Mouse (Mus musculus) lung, embryonic 15.5 days (tissue): ENCODE measurements around the gene Fgd3. TPM values are rescaled to one million over a fixed set of nuclear protein-coding genes. Genes with fewer than 3 reads are reported as not detected.
A peak's percentile ranks its signal among the peaks of the same experiment; 100 is the strongest.

ENCODE experiments used
- ATAC-seq: fragments of 200-750 bp; cut with Nextera tagmentation; 2 replicates; pipeline ENCODE4 v1.8.0; 2017; ENCODE audit warnings: moderate number of reproducible peaks, borderline replicate concordance; ENCODE audit not compliant: low FRiP score, low TSS enrichment; ENCODE audit errors: extremely low read depth
- H3K27ac ChIP-seq: fragments of 300-500 bp; sonication (generic); 2 replicates; pipeline ENCODE4 v1.5.1; 2015; ENCODE audit warnings: moderate library complexity, mild to moderate bottlenecking, inconsistent platforms
- H3K27me3 ChIP-seq: fragments of 300-500 bp; sonication (generic); 2 replicates; pipeline ENCODE4 v1.6.1; 2015; ENCODE audit warnings: inconsistent platforms
- H3K36me3 ChIP-seq: fragments of 300-500 bp; sonication (generic); 2 replicates; pipeline ENCODE4 v1.6.1; 2015; ENCODE audit warnings: inconsistent platforms
- H3K4me1 ChIP-seq: fragments of 300-500 bp; sonication (generic); 2 replicates; pipeline ENCODE4 v1.6.1; 2015; ENCODE audit warnings: inconsistent platforms
- H3K4me2 ChIP-seq: fragments of 300-500 bp; sonication (generic); 2 replicates; pipeline ENCODE4 v1.6.1; 2015; ENCODE audit warnings: inconsistent platforms, mild to moderate bottlenecking, moderate library complexity
- H3K4me3 ChIP-seq: fragments of 300-500 bp; sonication (generic); 2 replicates; pipeline ENCODE4 v1.5.1; 2015; ENCODE audit warnings: mild to moderate bottlenecking, inconsistent platforms
- H3K9ac ChIP-seq: fragments of 300-500 bp; sonication (generic); 2 replicates; pipeline ENCODE4 v1.6.1; 2015; ENCODE audit warnings: inconsistent platforms
- H3K9me3 ChIP-seq: fragments of 300-500 bp; sonication (generic); 2 replicates; pipeline ENCODE4 v1.6.1; 2016; ENCODE audit warnings: inconsistent platforms
- WGBS: fragments of 180-500 bp; shearing (Covaris S2); methylation state at CpG from one replicate; pipeline ENCODE4 v1.1.7; 2015; 5-methylcytosine and 5-hydroxymethylcytosine counted together
- polyA plus RNA-seq: library from polyadenylated mRNA; unstranded; fragments of >200 nt; fragmentation: Nextera tagmentation; extraction: Ambion mirVana; gene quantifications from 2 replicates; pipeline ENCODE4 v1.2.1, GENCODE M21; 2015

Gene Fgd3
- polyA plus RNA-seq, 1 experiment from 2014 or later = 0.30 TPM

GRCm38 (mm10) chr13:49216808-49217561 is 103.1 kb downstream of the Fgd3 start:
- H3K27me3 ChIP-seq = no peaks in the 10 kb centered on the region
- 49% methylated on average over 9 of the region's 9 CpGs for WGBS
- no peaks in the 10 kb centered on the region for H3K36me3 ChIP-seq
- peak overlapping the region; percentile 84; the same call in 1 of the 2 replicates for H3K4me3 ChIP-seq
- no peak overlapping the region for H3K9ac ChIP-seq
- peak overlapping the region; percentile 92 for H3K4me2 ChIP-seq
- H3K4me1 ChIP-seq = peaks cover 30% of the 10 kb centered on the region
- 0 out of 2 replicates have a peak overlapping the region, but pooled peaks have one; percentile 19 for H3K27ac ChIP-seq
- H3K9me3 ChIP-seq = no peaks in the 10 kb centered on the region
- no peak for ATAC-seq

- Histone ChIP-seq H3K27me3 (no peaks in the 10 kb centered on the region), H3K36me3 (no peaks in the 10 kb centered on the region), H3K4me3 (peak overlapping the region; percentile 84), H3K9me3 (no peaks in the 10 kb centered on the region), H3K9ac (peak overlapping the region; percentile 78), H3K4me2 (peak overlapping the region; percentile 92), H3K4me1 (peaks cover 30% of the 10 kb centered on the region), H3K27ac (peak overlapping the region; percentile 81)
- ATAC-seq = no peak
- WGBS = 5% methylated on average over 17 of the region's 17 CpGs
These were observed 103.9 kb downstream of the Fgd3 start for GRCm38 (mm10) chr13:49216220-49216552.

- peaks cover 30% of the 10 kb centered on the region for H3K4me1 ChIP-seq
- WGBS = under 1% methylated on average over 78 of the region's 78 CpGs
These were observed 104.4 kb downstream of the Fgd3 start, which contains the start of gene Card19 for GRCm38 (mm10) chr13:49215504-49216219. Gene Card19 (minus strand): TSS chr13:49216037.

GRCm38 (mm10) chr13:49215128-49215503 is 105.0 kb downstream of the Fgd3 start:
- 13% methylated on average over 5 of the region's 5 CpGs for WGBS
- peak overlapping the region; percentile 78 for H3K9ac ChIP-seq
- ATAC-seq = no peak
- H3K36me3 ChIP-seq = no peaks in the 10 kb centered on the region
- H3K4me2 ChIP-seq = peak overlapping the region; percentile 92
- peak overlapping the region; percentile 74 for H3K27ac ChIP-seq
- peak overlapping the region; percentile 84 for H3K4me3 ChIP-seq
- peaks cover 30% of the 10 kb centered on the region for H3K4me1 ChIP-seq
- no peaks in the 10 kb centered on the region for H3K9me3 ChIP-seq
- H3K27me3 ChIP-seq = no peaks in the 10 kb centered on the region

More at GRCm38 (mm10) chr13:49215504-49216219, 104.4 kb downstream of the Fgd3 start, which contains the start of gene Card19:
- peak within 1 kb of the TSS; percentile 78 for H3K9ac ChIP-seq
- H3K36me3 ChIP-seq = no peaks in the 10 kb centered on the region
- H3K4me3 ChIP-seq = peak within 1 kb of the TSS; percentile 84
- peak; percentile 95 for ATAC-seq
- H3K9me3 ChIP-seq = no peaks in the 10 kb centered on the region
- H3K4me2 ChIP-seq = peak within 1 kb of the TSS; percentile 92
- H3K27me3 ChIP-seq = no peaks in the 10 kb centered on the region
- peak within 1 kb of the TSS; percentile 81 for H3K27ac ChIP-seq

GRCm38 (mm10) chr13:49214454-49214853 is 105.7 kb downstream of the Fgd3 start:
- peak overlapping the region; percentile 92; the same call in 1 of the 2 replicates for H3K4me2 ChIP-seq
- peaks cover 30% of the 10 kb centered on the region for H3K4me1 ChIP-seq
- 68% methylated on average over 3 of the region's 3 CpGs for WGBS
- no peak overlapping the region for H3K27ac ChIP-seq
- no peaks in the 10 kb centered on the region for H3K36me3 ChIP-seq
- no peak for ATAC-seq
- no peak overlapping the region for H3K4me3 ChIP-seq
- H3K9ac ChIP-seq = no peak overlapping the region
- no peaks in the 10 kb centered on the region for H3K9me3 ChIP-seq
- no peaks in the 10 kb centered on the region for H3K27me3 ChIP-seq

GRCm38 (mm10) chr13:49213531-49213932 is 106.6 kb downstream of the Fgd3 start:
- Histone ChIP-seq H3K4me1 (peaks cover 30% of the 10 kb centered on the region), H3K4me3 (no peak overlapping the region), H3K27ac (no peak overlapping the region), H3K9ac (no peak overlapping the region), H3K27me3 (no peaks in the 10 kb centered on the region), H3K4me2 (peak overlapping the region; percentile 31; the same call in 1 of the 2 replicates), H3K36me3 (no peaks in the 10 kb centered on the region), H3K9me3 (no peaks in the 10 kb centered on the region)
- no peak for ATAC-seq
- WGBS = 55% methylated on average over 4 of the region's 4 CpGs

GRCm38 (mm10) chr13:49212711-49213500 is 107.2 kb downstream of the Fgd3 start:
- Histone ChIP-seq H3K9me3 (no peaks in the 10 kb centered on the region), H3K9ac (no peak overlapping the region), H3K4me1 (peaks cover 30% of the 10 kb centered on the region), H3K36me3 (no peaks in the 10 kb centered on the region), H3K27me3 (no peaks in the 10 kb centered on the region), H3K4me3 (no peak overlapping the region), H3K27ac (no peak overlapping the region), H3K4me2 (no peak overlapping the region)
- WGBS = 86% methylated on average over 4 of the region's 4 CpGs
- no peak for ATAC-seq

Other genes with a start within 250 kb of the Fgd3 start
- 0.81 and 1.3 TPM in 2 replicates for gene Wnk2, start 172.3 kb downstream of the Fgd3 start, polyA plus RNA-seq
- 44.5 and 45.1 TPM in 2 replicates for gene Ninj1, start 132.8 kb downstream of the Fgd3 start, polyA plus RNA-seq
- gene Card19, start 104.3 kb downstream of the Fgd3 start, polyA plus RNA-seq = 47.4 and 52.6 TPM in 2 replicates
- 1.5 and 2.2 TPM in 2 replicates for gene Susd3, start 71.6 kb downstream of the Fgd3 start, polyA plus RNA-seq
- 33.1 and 34.7 TPM in 2 replicates for gene Bicd2, start 21.3 kb upstream of the Fgd3 start, polyA plus RNA-seq
- gene Ippk, start 100.9 kb upstream of the Fgd3 start, polyA plus RNA-seq = 15.1 and 15.2 TPM in 2 replicates
- gene Tes3-ps, start 173.0 kb upstream of the Fgd3 start, polyA plus RNA-seq = 0.94 and 1.4 TPM in 2 replicates
- gene Ecm2, start 184.5 kb upstream of the Fgd3 start, polyA plus RNA-seq = 1.3 and 1.6 TPM in 2 replicates
- 30.6 and 32.0 TPM in 2 replicates for gene Aspn, start 224.1 kb upstream of the Fgd3 start, polyA plus RNA-seq